Mouse (Mus musculus): ENCODE measurements around the gene Ergic1. TPM values are rescaled to one million over a fixed set of nuclear protein-coding genes. Genes with fewer than 3 reads are reported as not detected.

Gene Ergic1
- total RNA-seq, 2 experiments from 2014 or later: 144 to 149 TPM

DNA sequence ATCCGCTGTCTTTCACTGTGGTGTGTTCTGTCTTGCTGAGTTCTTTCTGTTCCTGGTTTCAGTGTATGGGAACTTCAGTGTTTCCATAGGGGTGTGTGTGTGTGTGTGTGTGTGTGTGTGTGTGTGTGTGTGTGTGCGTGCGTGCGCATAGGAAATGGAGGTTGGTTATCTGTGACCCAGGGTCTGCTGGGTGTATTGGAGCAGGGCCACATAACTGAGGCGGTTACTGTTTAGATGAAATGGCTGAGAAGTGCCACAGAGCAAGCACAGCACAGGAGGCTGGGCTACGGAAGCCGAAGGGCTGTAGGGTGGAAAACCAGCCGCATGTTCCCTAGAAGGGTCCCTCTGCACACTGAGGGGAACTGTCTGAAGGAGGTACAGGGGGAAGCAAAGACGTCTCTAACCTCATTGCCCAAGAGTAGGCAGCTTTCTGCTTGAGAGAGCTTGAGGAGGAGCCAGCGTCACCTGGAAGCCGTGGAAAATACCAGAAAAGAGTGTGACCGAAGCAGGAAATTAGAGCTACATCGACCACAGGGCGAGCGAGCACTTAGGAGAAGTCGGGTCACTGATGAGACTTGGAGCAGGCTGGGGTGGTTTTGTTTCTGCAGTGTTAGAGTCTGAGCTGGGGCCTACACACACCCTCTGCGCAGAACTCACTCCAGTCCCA lies 125.2 kb downstream of the Ergic1 start:
- no peak overlapping the region for H3K27ac ChIP-seq
- no peak for TF ChIP-seq CTCF (IDR thresholded peaks at IDR 0.05)
- no peak overlapping the region for H3K4me3 ChIP-seq
- DNase-seq (ENCODE audit: extremely low spot score in 1 of 2, low spot score in 2 of 2): no peak
- intact Hi-C loops (cut with DNase I): no loop called here

DNA sequence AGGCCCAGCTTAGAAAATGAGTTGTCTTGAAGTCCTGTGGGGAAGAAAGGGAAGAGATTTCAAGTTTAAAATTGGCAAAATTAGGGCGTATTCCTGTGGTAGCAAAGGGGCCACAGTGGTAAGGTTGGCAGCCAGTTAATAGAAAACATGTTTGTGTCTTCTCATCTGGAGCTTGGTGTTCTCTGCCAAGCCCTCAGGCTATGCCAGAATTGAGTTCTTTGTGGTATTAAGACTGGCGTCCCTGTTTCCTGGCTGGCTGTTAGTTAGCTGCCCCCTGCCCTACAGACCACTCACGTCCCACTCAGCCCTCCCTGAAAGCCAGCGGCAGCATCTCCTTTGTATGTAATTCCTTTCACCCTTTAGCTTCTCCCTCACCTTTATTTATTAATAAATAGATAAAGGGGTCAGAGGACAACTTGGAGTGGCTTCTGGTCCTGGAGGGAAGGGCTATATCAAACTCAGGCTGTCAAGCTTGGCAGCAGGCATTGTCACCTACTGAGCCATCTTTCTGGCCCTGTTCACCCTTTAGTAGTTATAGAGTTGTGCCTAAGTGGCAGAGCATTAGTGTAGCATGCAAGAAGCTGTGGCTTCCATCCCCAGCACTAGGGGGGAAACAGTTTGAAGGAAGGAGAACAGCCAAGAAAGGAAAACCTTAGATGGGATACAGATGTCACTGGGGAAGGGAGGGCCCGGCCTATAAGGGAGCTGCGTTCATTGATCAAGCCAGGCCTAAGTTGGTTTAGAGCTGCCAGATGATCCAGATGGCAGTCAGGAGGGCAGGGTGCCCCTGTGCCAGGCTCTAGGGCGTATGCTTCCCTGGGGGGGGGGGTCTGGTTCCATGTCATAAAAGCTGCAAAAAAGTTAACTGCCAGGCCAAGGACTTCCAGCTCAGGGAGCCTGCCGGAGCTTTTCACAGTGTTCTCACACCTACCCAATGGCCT lies 127.8 kb downstream of the Ergic1 start:
- no peak; the same call in 1 of the 2 replicates for TF ChIP-seq CTCF (IDR thresholded peaks at IDR 0.05)
- no peak overlapping the region for H3K4me3 ChIP-seq
- peak overlapping the region; percentile 84 for H3K27ac ChIP-seq
- DNase-seq (ENCODE audit: extremely low spot score in 1 of 2, low spot score in 2 of 2): no peak
- intact Hi-C loops (cut with DNase I): no loop called here

DNA sequence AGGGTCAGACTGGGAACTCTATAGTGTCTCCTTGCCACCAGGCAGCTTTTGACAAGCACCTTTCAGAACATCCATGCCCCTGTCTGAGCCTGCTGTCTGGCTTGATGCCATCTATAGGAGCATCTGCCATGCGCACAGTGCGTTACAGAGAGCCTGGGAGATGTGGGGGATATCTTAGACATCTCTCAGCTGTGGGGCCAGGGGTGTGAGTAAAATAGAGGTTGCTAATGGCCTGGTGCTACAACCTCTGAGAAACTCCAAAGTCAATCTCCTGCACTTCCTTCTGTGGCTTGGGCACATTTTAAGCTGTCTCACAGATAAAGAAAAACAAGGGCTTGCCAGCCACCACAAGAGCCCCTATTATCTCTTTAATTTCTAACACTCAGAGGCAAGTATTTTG lies 128.5 kb downstream of the Ergic1 start:
- Histone ChIP-seq H3K27ac (peak overlapping the region; percentile 84), H3K4me3 (no peak overlapping the region)
- no peak for TF ChIP-seq CTCF (IDR thresholded peaks at IDR 0.05)
- DNase-seq (ENCODE audit: extremely low spot score in 1 of 2, low spot score in 2 of 2): no peak
- intact Hi-C loops (cut with DNase I): no loop called here

DNA sequence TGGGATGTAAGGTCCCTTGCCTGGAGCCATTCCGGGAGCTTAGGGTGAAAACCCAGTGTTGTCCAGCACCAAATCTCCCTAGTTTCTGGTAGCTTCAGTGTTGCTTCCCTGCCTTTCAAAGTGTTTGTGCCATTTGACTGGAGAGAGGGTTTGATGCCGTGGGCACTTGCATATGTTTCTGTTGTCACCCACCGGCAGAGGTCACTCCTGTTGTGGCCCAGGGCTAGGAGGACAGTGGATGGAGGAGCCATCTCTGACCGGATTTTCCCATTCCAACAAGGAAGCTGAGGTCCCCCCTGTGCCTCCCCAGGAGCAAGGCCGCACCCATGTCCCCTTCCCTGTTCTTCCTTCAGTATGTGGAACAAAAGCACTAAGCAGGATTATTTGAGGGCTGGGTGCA lies 128.9 kb downstream of the Ergic1 start:
- no peak for DNase-seq (ENCODE audit: extremely low spot score in 1 of 2, low spot score in 2 of 2)
- Histone ChIP-seq H3K4me3 (no peak overlapping the region), H3K27ac (peak overlapping the region; percentile 84)
- intact Hi-C loops (cut with DNase I): no loop called here
- TF ChIP-seq CTCF (IDR thresholded peaks at IDR 0.05): no peak; the same call in 1 of the 2 replicates

DNA sequence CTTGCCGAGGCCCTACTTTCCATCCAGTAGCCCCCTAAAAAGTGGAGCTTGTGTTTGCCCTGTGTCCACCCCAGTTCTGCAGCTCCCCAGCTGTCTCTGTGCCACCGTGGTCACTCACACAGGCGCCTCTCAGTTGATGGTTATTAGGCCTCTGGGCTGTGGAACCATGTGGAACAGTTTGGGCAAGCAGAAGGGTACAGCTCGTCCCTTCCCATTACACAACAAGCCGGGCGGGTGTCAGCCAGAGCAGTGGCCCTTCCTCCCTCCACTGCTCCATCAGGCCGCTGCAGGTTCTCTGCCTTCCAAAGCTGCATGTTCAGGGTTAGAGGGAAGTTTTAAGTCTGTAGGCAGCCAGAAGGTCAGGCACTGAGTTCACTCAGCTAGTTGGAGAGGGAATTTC lies 129.8 kb downstream of the Ergic1 start:
- Histone ChIP-seq H3K27ac (peak overlapping the region; percentile 62), H3K4me3 (no peak overlapping the region)
- no peak for TF ChIP-seq CTCF (IDR thresholded peaks at IDR 0.05)
- intact Hi-C loops (cut with DNase I): no loop called here
- DNase-seq (ENCODE audit: extremely low spot score in 1 of 2, low spot score in 2 of 2): no peak

DNA sequence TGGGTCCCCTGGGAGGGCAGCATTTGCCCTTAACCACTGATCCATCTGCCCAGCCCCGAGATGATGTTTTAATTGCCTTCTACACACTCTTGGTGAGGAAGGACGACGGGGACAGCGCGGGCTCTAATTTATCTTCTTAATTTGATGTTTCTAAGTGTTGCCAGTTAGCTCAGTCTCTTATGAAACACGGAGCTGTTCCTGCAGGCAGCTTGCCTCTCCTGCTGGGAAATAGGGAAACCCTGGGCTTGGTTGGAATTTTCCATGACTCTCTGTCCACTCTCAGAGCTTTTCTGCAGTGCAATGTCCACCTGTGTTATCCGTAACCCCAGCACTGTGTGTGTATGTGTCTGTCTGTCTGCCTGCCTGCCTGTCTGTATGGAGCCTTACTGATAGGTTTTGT lies 132.1 kb downstream of the Ergic1 start:
- DNase-seq (ENCODE audit: extremely low spot score in 1 of 2, low spot score in 2 of 2): no peak
- TF ChIP-seq CTCF (IDR thresholded peaks at IDR 0.05): no peak
- intact Hi-C loops (cut with DNase I): no loop called here
- Histone ChIP-seq H3K4me3 (peak overlapping the region; percentile 4; the same call in 1 of the 2 replicates), H3K27ac (peak overlapping the region; percentile 94)

DNA sequence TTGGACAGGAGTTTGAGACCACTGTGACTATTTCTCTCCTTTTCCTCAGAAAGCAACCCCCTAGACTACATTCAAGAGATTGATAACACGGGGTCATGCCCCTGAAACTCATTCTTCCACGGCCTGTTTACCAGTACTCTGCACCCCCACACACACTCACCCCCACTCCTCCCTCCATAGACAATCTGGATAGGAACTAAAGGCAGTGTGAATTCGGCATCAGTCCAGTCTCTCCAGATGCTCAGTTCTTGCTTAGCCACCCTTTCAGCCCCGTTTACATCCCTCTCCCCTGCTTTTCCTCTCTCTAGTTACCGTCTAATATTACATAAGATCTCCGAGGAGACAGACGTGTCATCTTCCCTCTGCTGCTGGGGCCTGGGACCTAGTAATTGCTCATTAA lies 132.9 kb downstream of the Ergic1 start:
- no peak overlapping the region for H3K4me3 ChIP-seq
- intact Hi-C loops (cut with DNase I): no loop called here
- H3K27ac ChIP-seq: peak overlapping the region; percentile 94
- TF ChIP-seq CTCF (IDR thresholded peaks at IDR 0.05): no peak
- DNase-seq (ENCODE audit: extremely low spot score in 1 of 2, low spot score in 2 of 2): no peak

DNA sequence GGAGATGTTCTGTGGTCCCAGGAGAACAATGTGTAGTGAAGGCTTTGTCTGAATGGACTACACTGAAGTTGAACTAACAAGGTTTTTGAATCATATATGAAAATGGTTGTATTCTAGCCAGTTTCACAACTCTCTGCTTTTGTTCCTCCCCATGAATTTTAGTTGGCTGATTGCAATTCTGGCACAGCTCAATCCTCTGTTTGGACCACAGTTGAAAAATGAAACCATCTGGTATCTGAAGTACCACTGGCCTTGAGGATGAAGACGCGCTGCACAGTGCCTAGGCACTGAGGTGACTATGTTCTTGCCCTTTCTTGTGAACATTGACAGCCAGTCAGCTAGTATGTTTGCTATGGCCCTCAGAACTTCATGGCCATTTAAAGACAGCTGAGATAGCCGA lies 133.9 kb downstream of the Ergic1 start:
- no peak for TF ChIP-seq CTCF (IDR thresholded peaks at IDR 0.05)
- intact Hi-C loops (cut with DNase I): no loop called here
- Histone ChIP-seq H3K4me3 (no peak overlapping the region), H3K27ac (no peak overlapping the region; the same call in 1 of the 2 replicates)
- no peak for DNase-seq (ENCODE audit: extremely low spot score in 1 of 2, low spot score in 2 of 2)

DNA sequence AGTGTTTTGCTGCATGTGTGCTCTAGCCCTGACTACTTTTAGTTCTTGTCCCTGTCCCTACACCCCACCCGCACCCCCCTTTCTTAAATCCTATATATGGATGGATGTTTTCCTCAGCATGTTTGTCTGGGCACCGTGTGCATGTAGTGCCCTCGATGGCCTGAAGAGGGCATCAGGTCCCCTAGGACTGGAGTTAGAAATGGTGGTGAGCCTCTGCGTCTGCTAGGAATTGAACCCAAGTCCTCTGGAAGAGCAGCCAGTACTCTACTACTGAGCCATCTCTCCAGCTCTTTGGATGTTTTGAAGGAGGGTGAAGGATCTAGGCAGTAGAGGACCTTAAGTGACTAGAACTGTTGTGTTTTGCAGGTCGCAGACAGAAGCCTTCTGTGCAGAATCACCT lies 137.6 kb downstream of the Ergic1 start:
- TF ChIP-seq CTCF (IDR thresholded peaks at IDR 0.05): peak; percentile 45
- intact Hi-C loops (cut with DNase I): no loop called here
- DNase-seq (ENCODE audit: extremely low spot score in 1 of 2, low spot score in 2 of 2): no peak

DNA sequence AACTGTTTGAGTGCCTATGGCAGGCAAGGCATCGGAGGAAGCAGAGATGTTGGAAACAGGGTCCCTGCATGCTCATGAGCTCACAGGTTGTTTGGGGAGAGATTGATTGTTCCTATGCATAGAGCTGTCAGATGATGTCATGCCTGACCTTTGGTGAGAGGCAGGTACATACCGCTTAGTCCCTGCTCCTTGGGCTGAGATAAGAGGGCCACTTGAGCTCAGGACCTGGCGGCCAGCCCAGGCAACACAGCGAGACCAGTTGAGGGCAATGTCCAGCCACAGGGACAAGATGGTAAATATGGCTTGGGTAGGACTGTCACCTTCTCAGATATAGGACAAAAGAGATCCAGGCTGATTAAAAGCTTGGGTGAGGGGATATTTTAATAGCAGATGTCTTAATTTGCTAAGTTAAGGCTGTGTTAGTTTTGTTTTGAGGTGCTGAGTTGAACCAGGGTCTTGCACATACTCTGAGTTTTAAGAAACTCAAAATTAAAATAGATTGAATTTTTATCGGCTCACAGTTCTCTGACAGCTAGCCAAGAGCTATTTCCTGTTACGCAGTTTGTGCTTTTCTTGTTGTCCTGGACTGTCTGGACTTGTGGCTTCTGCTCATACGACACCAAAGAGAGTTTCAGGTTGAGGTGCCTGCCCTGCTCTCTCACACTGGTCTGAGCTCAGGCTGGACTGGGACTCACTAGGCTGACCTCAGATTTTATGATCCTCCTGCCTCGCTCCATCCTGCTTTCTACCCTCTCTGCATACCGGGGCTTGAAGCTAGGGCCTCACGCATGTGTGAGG lies 138.7 kb downstream of the Ergic1 start:
- TF ChIP-seq CTCF (IDR thresholded peaks at IDR 0.05): no peak
- intact Hi-C loops (cut with DNase I): no loop called here
- peak overlapping the region; percentile 30 for H3K27ac ChIP-seq
- DNase-seq (ENCODE audit: extremely low spot score in 1 of 2, low spot score in 2 of 2): no peak
- H3K4me3 ChIP-seq: no peak overlapping the region

More for the DNA sequence above, 137.6 kb downstream of the Ergic1 start:
- H3K27ac ChIP-seq: no peak overlapping the region
- no peak overlapping the region for H3K4me3 ChIP-seq

DNA sequence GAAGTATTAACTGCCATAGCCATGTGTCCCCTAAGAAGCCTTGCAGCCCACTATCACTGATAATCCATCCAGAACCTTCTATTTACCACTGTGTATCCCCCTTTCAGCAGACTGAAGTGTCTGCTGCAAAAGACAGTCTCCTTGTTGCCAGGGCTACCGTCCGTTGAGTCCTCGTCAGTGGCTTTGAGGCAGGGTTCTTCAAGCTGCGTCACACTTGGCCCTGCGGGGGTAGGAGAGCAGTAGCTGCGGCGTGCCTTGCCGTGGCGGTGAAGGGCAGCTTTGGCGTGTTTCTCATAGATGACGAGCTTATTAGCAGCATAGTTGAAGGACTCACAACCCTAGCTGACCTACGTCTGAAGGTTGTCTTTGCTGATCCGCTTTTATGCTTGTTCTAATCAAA lies 140.3 kb downstream of the Ergic1 start:
- DNase-seq (ENCODE audit: extremely low spot score in 1 of 2, low spot score in 2 of 2): no peak
- H3K4me3 ChIP-seq: no peak overlapping the region
- TF ChIP-seq CTCF (IDR thresholded peaks at IDR 0.05): no peak
- intact Hi-C loops (cut with DNase I): no loop called here
- peak overlapping the region; percentile 37; the same call in 1 of the 2 replicates for H3K27ac ChIP-seq

DNA sequence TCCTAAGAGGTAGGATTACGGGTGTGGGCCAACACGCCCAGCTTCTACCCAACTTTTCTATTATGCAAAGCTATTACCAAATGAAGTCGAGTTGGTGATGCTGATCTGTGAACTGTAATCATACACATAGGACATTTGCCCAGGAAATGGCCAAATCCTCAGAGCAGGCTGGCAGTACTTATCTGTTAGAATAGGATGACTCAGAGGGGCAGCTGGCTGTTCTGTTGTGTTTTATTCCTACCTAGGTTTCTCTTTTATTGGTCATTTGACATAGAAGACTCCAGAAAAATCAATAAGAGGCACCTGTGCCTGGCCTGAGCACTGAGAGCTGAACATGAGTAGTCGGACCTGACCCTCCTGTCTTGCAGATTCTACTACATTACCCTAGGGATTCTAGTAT lies 141.3 kb downstream of the Ergic1 start:
- intact Hi-C loops (cut with DNase I): no loop called here
- H3K27ac ChIP-seq: no peak overlapping the region
- DNase-seq (ENCODE audit: extremely low spot score in 1 of 2, low spot score in 2 of 2): no peak
- no peak for TF ChIP-seq CTCF (IDR thresholded peaks at IDR 0.05)
- H3K4me3 ChIP-seq: no peak overlapping the region

All from left cerebral cortex, adult 2 months (tissue).